Mouse (Mus musculus) B cell, adult 62 days (primary cell): ENCODE data around the gene Espnl. TPM values are rescaled to one million over a fixed set of nuclear protein-coding genes. Genes with fewer than 3 reads are reported as not detected.

Source experiments
- total RNA-seq: library from RNA; stranded (reverse); gene quantifications from 4 replicates; pipeline ENCODE4 v1.2.4, GENCODE M21; 2023

Gene Espnl
- total RNA-seq = 0.31 TPM in 1 of 4 replicates, not detected in the others

DNA sequence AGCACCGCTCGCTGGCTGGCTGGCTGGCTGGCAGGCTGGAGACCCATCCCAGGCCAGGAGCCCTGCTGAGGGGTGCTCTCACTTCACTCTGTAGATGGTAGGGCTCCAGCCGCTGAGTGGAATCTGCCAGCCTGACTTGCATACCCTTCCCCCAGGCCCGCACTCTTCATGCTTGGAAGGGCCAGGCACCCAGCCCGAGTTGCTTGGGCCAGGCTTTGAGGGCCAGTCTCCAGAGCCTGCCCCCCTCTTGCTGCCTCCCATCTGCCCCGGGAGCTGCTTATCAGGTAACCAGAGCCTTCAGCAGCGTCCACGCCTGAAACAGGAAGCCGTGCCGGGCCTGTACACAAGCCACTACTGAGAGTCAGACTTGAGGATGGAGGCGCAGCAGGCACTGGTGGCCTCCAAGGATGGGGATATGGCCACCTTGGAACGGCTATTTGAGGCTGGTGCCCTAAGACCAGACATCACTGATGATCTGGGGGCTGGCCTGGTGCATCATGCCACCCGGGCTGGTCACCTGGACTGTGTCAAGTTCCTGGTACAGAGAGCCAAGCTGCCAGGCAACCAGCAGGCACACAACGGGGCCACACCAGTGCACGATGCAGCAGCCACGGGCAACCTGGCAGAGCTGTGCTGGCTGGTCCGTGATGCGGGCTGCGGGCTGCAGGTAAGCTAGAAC is at the start of gene Espnl:
Gene Espnl (plus strand): TSS at position 316 of the 679 bp plus-strand sequence.

DNA sequence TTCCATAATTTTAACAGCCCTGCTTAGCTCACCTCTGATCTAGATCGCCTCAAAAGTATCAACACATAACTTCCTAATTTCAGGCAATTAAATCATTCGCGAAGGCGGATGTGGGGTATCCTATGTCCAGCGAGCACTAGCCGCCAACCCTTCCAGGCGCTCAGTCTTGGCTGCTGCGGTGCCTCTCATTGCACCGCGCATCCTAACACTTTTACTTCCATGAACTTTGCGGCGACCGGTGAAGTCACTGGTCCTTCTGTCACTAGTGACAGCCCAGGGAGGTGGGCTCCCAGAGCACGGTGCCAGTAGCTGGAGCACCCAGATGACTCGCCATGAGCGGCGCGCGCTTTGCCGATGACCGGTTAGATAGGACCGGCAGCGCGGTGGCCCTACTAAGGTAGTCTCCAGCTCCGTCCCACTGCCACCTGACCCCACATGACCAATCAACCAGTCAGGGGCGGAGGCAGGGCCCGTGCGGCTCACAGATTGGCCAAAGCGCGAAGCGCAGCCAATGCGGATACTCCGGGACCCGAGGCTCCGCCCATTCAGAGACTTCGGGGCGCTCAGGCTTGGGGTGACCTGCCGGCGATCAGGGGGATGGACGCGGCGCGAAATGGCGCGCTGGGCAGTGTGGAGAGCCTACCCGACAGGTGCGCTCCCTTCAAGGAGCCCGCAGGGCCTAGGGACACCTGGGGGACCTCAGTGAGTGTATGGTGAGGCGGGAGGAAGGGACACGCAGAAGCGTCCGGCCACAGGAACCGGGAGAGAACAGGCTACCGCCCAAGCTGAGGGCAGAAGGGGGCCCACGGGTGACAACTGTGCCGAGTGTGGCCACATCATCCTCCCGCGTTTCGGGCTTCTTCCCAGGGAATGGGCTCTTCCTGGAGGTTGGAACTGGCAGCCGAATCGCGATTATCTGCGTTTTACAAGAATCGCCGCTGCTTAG is 23.8 kb upstream of the Espnl start, which contains the start of gene Scly:
Gene Scly (plus strand): TSS at position 540 of the 946 bp plus-strand sequence.

DNA sequence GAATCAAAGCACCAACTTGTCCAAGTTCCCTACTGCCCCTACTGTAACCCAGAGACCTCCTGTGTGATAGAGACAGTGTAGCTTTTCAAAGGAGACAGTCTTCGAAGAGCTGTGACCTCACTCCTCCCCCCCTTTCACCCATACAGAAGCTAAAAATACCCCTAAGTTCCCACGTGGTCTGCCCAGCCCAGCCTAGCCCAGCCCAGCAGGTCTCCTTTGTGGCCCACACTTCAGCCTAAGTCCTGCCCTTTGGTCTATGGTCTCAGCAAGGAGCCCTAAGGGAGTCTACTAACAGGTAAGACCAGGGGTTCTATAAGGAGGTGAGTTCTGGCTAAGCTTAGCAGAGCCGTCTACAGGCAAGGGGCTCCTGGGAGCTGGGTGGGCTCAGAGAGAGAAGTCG is 29.0 kb downstream of the Espnl start, which contains the start of gene Klhl30:
Gene Klhl30 (plus strand): TSS at position 176 of the 400 bp plus-strand sequence.

GRCm38 (mm10) chr1:91366215-91367108 is 44.6 kb downstream of the Espnl start, which contains the start of gene Erfe:
Gene Erfe (plus strand): TSS chr1:91366430.

Other genes starting within 250 kb of the Espnl start
- gene Rbm44, start 177.0 kb upstream of the Espnl start, total RNA-seq = 0.95 to 3.1 TPM (median 1.2 TPM) in 4 replicates
- gene Ramp1, start 142.3 kb upstream of the Espnl start, total RNA-seq = 0.39 to 0.69 TPM in 2 of 4 replicates, not detected in the others
- gene Ube2f, start 71.8 kb upstream of the Espnl start, total RNA-seq = 49.2 to 60.8 TPM (median 54.4 TPM) in 4 replicates
- 27.1 to 34.5 TPM (median 30.7 TPM) in 4 replicates for gene Scly, start 23.7 kb upstream of the Espnl start, total RNA-seq
- not detected in 4 replicates for gene Klhl30, start 28.9 kb downstream of the Espnl start, total RNA-seq
- gene Erfe, start 44.4 kb downstream of the Espnl start, total RNA-seq = not detected in 4 replicates
- 104 to 112 TPM (median 110 TPM) in 4 replicates for gene Ilkap, start 76.7 kb downstream of the Espnl start, total RNA-seq
- 28.7 to 35.4 TPM (median 32.9 TPM) in 4 replicates for gene Hes6, start 92.0 kb downstream of the Espnl start, total RNA-seq
- 13.7 to 23.8 TPM (median 19.5 TPM) in 4 replicates for gene Per2, start 137.2 kb downstream of the Espnl start, total RNA-seq
- gene Traf3ip1, start 172.6 kb downstream of the Espnl start, total RNA-seq = 7.0 to 8.5 TPM (median 8.3 TPM) in 4 replicates
- gene Asb1, start 218.5 kb downstream of the Espnl start, total RNA-seq = 14.2 to 20.1 TPM (median 17.4 TPM) in 4 replicates